Comparison of ENCODE assay signal across 29 mouse cellular contexts in genomic region chr9:23600623-23601022, GRCm38 (mm10).
DNase-seq lines count a peak whose midpoint lies in the region; ATAC-seq and TF ChIP-seq lines count a peak whose summit lies in the region.
"Had no signal": no experiment of that assay in that cellular context is flagged by ENCODE, and none has a peak within 500 bp of the region (broad histone marks: within the 10 kb centered on the region; RNA-seq: fewer than 3 reads in every experiment).

No protein-coding gene starts in this region.

- H3K4me1 ChIP-seq in heart, embryonic 12.5 days (replicated peaks) = no peaks in the 10 kb centered on the region
- H3K4me1 ChIP-seq in MEL (ENCODE audit: control insufficient read depth in 1 of 2, insufficient read depth in 2 of 2, low read length in 2 of 2) = no peaks in the 10 kb centered on the region
- H3K4me1 ChIP-seq in hindbrain, embryonic 10.5 days (replicated peaks) = no peaks in the 10 kb centered on the region
- no peaks in the 10 kb centered on the region for H3K4me1 ChIP-seq in hindbrain, embryonic 16.5 days (ENCODE audit: control insufficient read depth, insufficient read depth, low read depth, low read length)
- H3K4me1 ChIP-seq: embryonic facial prominence, embryonic 10.5 days; embryonic facial prominence, embryonic 13.5 days; forebrain, embryonic 12.5 days; forebrain, embryonic 15.5 days; heart, embryonic 15.5 days; hindbrain, embryonic 12.5 days; hindbrain, embryonic 15.5 days; intestine, embryonic 15.5 days had no signal

- TF ChIP-seq POLR2A in MEL (IDR thresholded peaks at IDR 0.05; ENCODE audit: control insufficient read depth in 1 of 2, insufficient read depth in 1 of 2, low read depth in 1 of 2, low read length in 2 of 2, poor library complexity in 1 of 2) = no peak

- H3K4me3 ChIP-seq in heart, embryonic 12.5 days = no peak overlapping the region
- H3K4me3 ChIP-seq in MEL (ENCODE audit: control insufficient read depth in 1 of 2, insufficient read depth in 1 of 2, low read depth in 2 of 2, low read length in 2 of 2) = no peak overlapping the region
- H3K4me3 ChIP-seq in hindbrain, embryonic 10.5 days = no peak overlapping the region
- no peak overlapping the region for H3K4me3 ChIP-seq in hindbrain, embryonic 16.5 days (ENCODE audit: low read length)
- H3K4me3 ChIP-seq: embryonic facial prominence, embryonic 10.5 days; embryonic facial prominence, embryonic 13.5 days; erythroblast, embryonic 14.5 days; forebrain, embryonic 12.5 days; forebrain, embryonic 15.5 days; heart, embryonic 15.5 days; hindbrain, embryonic 12.5 days; hindbrain, embryonic 15.5 days; intestine, embryonic 15.5 days had no signal

- peak; percentile 0; the same call in 1 of the 2 replicates for TF ChIP-seq RAD21 in MEL (IDR thresholded peaks at IDR 0.05; ENCODE audit: low read depth, low read length)

- H3K9ac ChIP-seq in heart, embryonic 12.5 days = no peak overlapping the region
- no peak overlapping the region for H3K9ac ChIP-seq in MEL (ENCODE audit: control insufficient read depth, low read depth, low read length, poor library complexity, severe bottlenecking)
- no peak overlapping the region for H3K9ac ChIP-seq in hindbrain, embryonic 16.5 days (ENCODE audit: low read depth, low read length)
- H3K9ac ChIP-seq: embryonic facial prominence, embryonic 13.5 days; forebrain, embryonic 12.5 days; forebrain, embryonic 15.5 days; heart, embryonic 15.5 days; hindbrain, embryonic 12.5 days; hindbrain, embryonic 15.5 days; intestine, embryonic 15.5 days had no signal

- H3K36me3 ChIP-seq in heart, embryonic 12.5 days = no peaks in the 10 kb centered on the region
- no peaks in the 10 kb centered on the region for H3K36me3 ChIP-seq in MEL (ENCODE audit: control insufficient read depth in 1 of 2, insufficient read depth in 2 of 2, low read length in 2 of 2)
- no peaks in the 10 kb centered on the region for H3K36me3 ChIP-seq in hindbrain, embryonic 10.5 days
- no peaks in the 10 kb centered on the region for H3K36me3 ChIP-seq in hindbrain, embryonic 16.5 days (ENCODE audit: control insufficient read depth, insufficient read depth, low read length)
- H3K36me3 ChIP-seq: embryonic facial prominence, embryonic 10.5 days; embryonic facial prominence, embryonic 13.5 days; forebrain, embryonic 12.5 days; forebrain, embryonic 15.5 days; G1E; heart, embryonic 15.5 days; hindbrain, embryonic 12.5 days; hindbrain, embryonic 15.5 days; intestine, embryonic 15.5 days had no signal

- peak; percentile 52 for DNase-seq in heart, adult 11 months
- peak; percentile 5 for DNase-seq in lung, postnatal 10 days
- no peak for DNase-seq in lung, adult 18-20 months
- no peak for DNase-seq in MEL (ENCODE audit: low read depth, low spot score)
- DNase-seq in brain, adult 2 months (ENCODE audit: low read depth, low spot score) = peak; percentile 14
- DNase-seq in hindbrain, embryonic 10.5 days (ENCODE audit: low spot score) = no peak
- DNase-seq: adrenal gland, postnatal 10 days; adrenal gland, postnatal 36 days; cerebellum, adult 11 months; cerebellum, adult 8-10 months; cerebellum, postnatal 25 days; embryo, embryonic 11 days; gastrocnemius, postnatal 25 days; heart, postnatal 14 days; heart, postnatal 4 days; kidney, adult 11 months had no signal

- 92% methylated on average over 2 of the region's 2 CpGs for WGBS in heart, embryonic 12.5 days
- 99% methylated on average over 2 of the region's 2 CpGs for WGBS in hindbrain, embryonic 10.5 days
- 95% methylated on average over 2 of the region's 2 CpGs for WGBS in hindbrain, embryonic 16.5 days

- H3K27ac ChIP-seq in heart, embryonic 12.5 days (ENCODE audit: poor library complexity, severe bottlenecking) = no peak overlapping the region
- no peak overlapping the region for H3K27ac ChIP-seq in MEL (ENCODE audit: control insufficient read depth, low read depth, low read length)
- no peak overlapping the region for H3K27ac ChIP-seq in hindbrain, embryonic 10.5 days
- no peak overlapping the region for H3K27ac ChIP-seq in hindbrain, embryonic 16.5 days (ENCODE audit: low read depth, low read length)
- H3K27ac ChIP-seq: embryonic facial prominence, embryonic 10.5 days; embryonic facial prominence, embryonic 13.5 days; forebrain, embryonic 12.5 days; forebrain, embryonic 15.5 days; heart, embryonic 15.5 days; hindbrain, embryonic 12.5 days; hindbrain, embryonic 15.5 days; intestine, embryonic 15.5 days had no signal

- H3K9me3 ChIP-seq in heart, embryonic 12.5 days (replicated peaks) = no peaks in the 10 kb centered on the region
- no peaks in the 10 kb centered on the region for H3K9me3 ChIP-seq in MEL (replicated peaks; ENCODE audit: insufficient read depth, low read length)
- H3K9me3 ChIP-seq in hindbrain, embryonic 10.5 days = no peaks in the 10 kb centered on the region
- no peaks in the 10 kb centered on the region for H3K9me3 ChIP-seq in hindbrain, embryonic 16.5 days (ENCODE audit: control insufficient read depth, low read length)
- H3K9me3 ChIP-seq: embryonic facial prominence, embryonic 10.5 days; embryonic facial prominence, embryonic 13.5 days; forebrain, embryonic 12.5 days; forebrain, embryonic 15.5 days; G1E; heart, embryonic 15.5 days; hindbrain, embryonic 12.5 days; hindbrain, embryonic 15.5 days; intestine, embryonic 15.5 days had no signal

- ATAC-seq in heart, embryonic 12.5 days (ENCODE audit: insufficient number of reproducible peaks, low FRiP score) = no peak
- ATAC-seq in hindbrain, embryonic 16.5 days = no peak
- ATAC-seq: forebrain, embryonic 15.5 days; intestine, embryonic 15.5 days had no signal

- no peak for TF ChIP-seq EP300 in MEL (IDR thresholded peaks at IDR 0.05; ENCODE audit: low read depth in 1 of 2, low read length in 2 of 2)

- H3K4me2 ChIP-seq in heart, embryonic 12.5 days = no peak overlapping the region
- no peak overlapping the region for H3K4me2 ChIP-seq in hindbrain, embryonic 16.5 days (ENCODE audit: low read length)
- H3K4me2 ChIP-seq: embryonic facial prominence, embryonic 13.5 days; forebrain, embryonic 12.5 days; forebrain, embryonic 15.5 days; heart, embryonic 11.5 days; heart, embryonic 15.5 days; hindbrain, embryonic 12.5 days; hindbrain, embryonic 15.5 days; intestine, embryonic 15.5 days had no signal

- H3K27me3 ChIP-seq in heart, embryonic 12.5 days (replicated peaks) = no peaks in the 10 kb centered on the region
- H3K27me3 ChIP-seq in MEL (ENCODE audit: control insufficient read depth in 1 of 2, insufficient read depth in 2 of 2, low read length in 2 of 2) = no peaks in the 10 kb centered on the region
- H3K27me3 ChIP-seq in hindbrain, embryonic 10.5 days (ENCODE audit: insufficient read depth, poor library complexity, severe bottlenecking) = no peaks in the 10 kb centered on the region
- H3K27me3 ChIP-seq in hindbrain, embryonic 16.5 days (replicated peaks; ENCODE audit: control insufficient read depth, insufficient read depth, low read length) = no peaks in the 10 kb centered on the region
- H3K27me3 ChIP-seq: embryonic facial prominence, embryonic 13.5 days; forebrain, embryonic 12.5 days; forebrain, embryonic 15.5 days; heart, embryonic 15.5 days; hindbrain, embryonic 12.5 days; hindbrain, embryonic 15.5 days; intestine, embryonic 15.5 days had no signal

- TF ChIP-seq CTCF in MEL (IDR thresholded peaks at IDR 0.05 in 2 of 3, conservative IDR thresholded peaks at IDR 0.05 in 1 of 3; ENCODE audit: control insufficient read depth in 1 of 3, insufficient read depth in 1 of 3, low read depth in 2 of 3, low read length in 3 of 3, poor library complexity in 1 of 3, severe bottlenecking in 1 of 3) = no peak

- H3K79me2 ChIP-seq in MEL (ENCODE audit: control insufficient read depth, insufficient read depth, low read length, poor library complexity) = no peaks in the 10 kb centered on the region

TF ChIP-seq in MEL, 35 proteins besides CTCF, POLR2A, EP300 and RAD21:
- TF ChIP-seq POLR2AphosphoS5 (IDR thresholded peaks at IDR 0.05; ENCODE audit: borderline replicate concordance, low read depth, low read length) (no peak), CHD1 (IDR thresholded peaks at IDR 0.05; ENCODE audit: low read depth, low read length) (no peak)

Comparison
In these comparisons a context has a peak if more than half of its experiments do, and no peak if none do; other contexts are left out.
1. DNase-seq: peak in heart, adult 11 months (single experiment), lung, postnatal 10 days (single experiment) and brain, adult 2 months (single experiment); none in lung, adult 18-20 months (0 of 2), MEL (single experiment) and hindbrain, embryonic 10.5 days (single experiment).